Mouse (Mus musculus) hindbrain, postnatal 0 days (tissue): ENCODE data around the gene Llph. TPM values are rescaled to one million over a fixed set of nuclear protein-coding genes. Genes with fewer than 3 reads are reported as not detected.

Experiments used
- ATAC-seq: fragments of 200-750 bp; cut with Nextera tagmentation; 2 replicates; pipeline ENCODE4 v1.8.0; 2017; ENCODE audit warnings: mild to moderate bottlenecking, moderate TSS enrichment, moderate library complexity
- DNase-seq: peaks from one replicate; pipeline ENCODE4 v3.0.0-alpha.2; 2015; ENCODE audit warnings: low spot score
- H3K27ac ChIP-seq: fragments of 300-500 bp; sonication (generic); 2 replicates; pipeline ENCODE4 v1.5.1; 2014; ENCODE audit warnings: mild to moderate bottlenecking
- H3K27me3 ChIP-seq: fragments of 300-500 bp; sonication (generic); 2 replicates; pipeline ENCODE4 v1.6.1; 2014; ENCODE audit warnings: low read length, mixed read lengths; ENCODE audit not compliant: insufficient read depth
- H3K36me3 ChIP-seq: fragments of 300-500 bp; sonication (generic); 2 replicates; pipeline ENCODE4 v1.6.1; 2014; ENCODE audit warnings: low read length, mixed read lengths; ENCODE audit not compliant: insufficient read depth
- H3K4me1 ChIP-seq: fragments of 300-500 bp; sonication (generic); 2 replicates; pipeline ENCODE4 v1.6.1; 2014; ENCODE audit warnings: antibody characterized with exemption, low read length, mixed read lengths; ENCODE audit not compliant: insufficient read depth
- H3K4me2 ChIP-seq: fragments of 300-500 bp; sonication (generic); 2 replicates; pipeline ENCODE4 v1.6.1; 2014; ENCODE audit warnings: low read depth, mild to moderate bottlenecking, low read length, moderate library complexity, mixed read lengths
- H3K4me3 ChIP-seq: fragments of 300-500 bp; sonication (generic); 2 replicates; pipeline ENCODE4 v1.5.1; 2014; ENCODE audit warnings: low read length
- H3K9ac ChIP-seq: fragments of 300-500 bp; sonication (generic); replicated peaks from 2 replicates; pipeline ENCODE4 v1.6.1; 2014; ENCODE audit warnings: mild to moderate bottlenecking, low read length, moderate library complexity, mixed read lengths
- H3K9me3 ChIP-seq: fragments of 300-500 bp; sonication (generic); 2 replicates; pipeline ENCODE4 v1.6.1; 2016; ENCODE audit warnings: low read length, mixed read lengths
- CTCF ChIP-seq: IDR thresholded peaks from 2 replicates; pipeline ENCODE4 v1.5.1; 2016; ENCODE audit warnings: antibody characterized with exemption, control low read depth, low read depth
- WGBS: fragments of 180-500 bp; shearing (Covaris S2); extraction: QIAGEN DNeasy Blood & Tissue Kit; methylation state at CpG from one replicate; pipeline ENCODE4 v1.1.7; 2014; 5-methylcytosine and 5-hydroxymethylcytosine counted together
- polyA plus RNA-seq: library from polyadenylated mRNA; unstranded; fragments of >200 nt; fragmentation: Nextera tagmentation; extraction: Ambion mirVana; gene quantifications from 2 replicates; pipeline ENCODE4 v1.2.1, GENCODE M21; 2015
- total RNA-seq: library from RNA; depleted of rRNA; stranded (reverse); fragments of >200 nt; gene quantifications from 2 replicates; pipeline ENCODE4 v1.2.3, GENCODE M21; 2014

Gene Llph
- total and polyA plus RNA-seq, 2 experiments from 2014 or later = 4.1 to 43.3 TPM

GRCm38 (mm10) chr10:120257231-120257630 is 30.4 kb downstream of the Llph start:
- WGBS = 22% methylated on average over 11 of the region's 11 CpGs
- 0 out of 2 replicates have a peak, but pooled peaks have one; percentile 56 for ATAC-seq
- Histone ChIP-seq H3K9ac (no peak overlapping the region), H3K9me3 (no peaks in the 10 kb centered on the region), H3K27me3 (no peaks in the 10 kb centered on the region), H3K4me1 (no peaks in the 10 kb centered on the region), H3K27ac (no peak overlapping the region), H3K4me2 (no peak overlapping the region), H3K4me3 (no peak overlapping the region), H3K36me3 (no peaks in the 10 kb centered on the region)
- TF ChIP-seq CTCF = peak; percentile 79
- peak; percentile 91 for DNase-seq

GRCm38 (mm10) chr10:120267790-120268189 is 40.9 kb downstream of the Llph start:
- Histone ChIP-seq H3K4me3 (no peak overlapping the region), H3K4me2 (no peak overlapping the region), H3K9ac (no peak overlapping the region), H3K9me3 (no peaks in the 10 kb centered on the region), H3K27ac (no peak overlapping the region), H3K4me1 (peaks cover 8% of the 10 kb centered on the region; the same call in 1 of the 2 replicates), H3K36me3 (no peaks in the 10 kb centered on the region), H3K27me3 (no peaks in the 10 kb centered on the region)
- DNase-seq (no peak), ATAC-seq (no peak)
- TF ChIP-seq CTCF = no peak
- 73% methylated on average over 12 of the region's 12 CpGs for WGBS

- H3K36me3 ChIP-seq = no peaks in the 10 kb centered on the region
- WGBS = 89% methylated on average over 13 of the region's 13 CpGs
- H3K9ac ChIP-seq = no peak overlapping the region
- no peak overlapping the region for H3K4me3 ChIP-seq
- H3K4me2 ChIP-seq = no peak overlapping the region
- no peak overlapping the region for H3K27ac ChIP-seq
- no peaks in the 10 kb centered on the region for H3K9me3 ChIP-seq
- DNase-seq = no peak
- no peak for ATAC-seq
- peak; percentile 14; the same call in 1 of the 2 replicates for TF ChIP-seq CTCF
- no peaks in the 10 kb centered on the region for H3K27me3 ChIP-seq
- H3K4me1 ChIP-seq = peaks cover 8% of the 10 kb centered on the region; the same call in 1 of the 2 replicates
Observed at GRCm38 (mm10) chr10:120269946-120270345, 43.1 kb downstream of the Llph start.

GRCm38 (mm10) chr10:120270777-120271176 is 43.9 kb downstream of the Llph start:
- H3K9me3 ChIP-seq = no peaks in the 10 kb centered on the region
- no peak overlapping the region for H3K9ac ChIP-seq
- 80% methylated on average over 4 of the region's 4 CpGs for WGBS
- ATAC-seq (no peak), DNase-seq (peak; percentile 63)
- H3K36me3 ChIP-seq = no peaks in the 10 kb centered on the region
- H3K4me3 ChIP-seq = no peak overlapping the region
- no peak overlapping the region for H3K27ac ChIP-seq
- H3K4me2 ChIP-seq = no peak overlapping the region
- no peaks in the 10 kb centered on the region for H3K27me3 ChIP-seq
- peak; percentile 79 for TF ChIP-seq CTCF
- H3K4me1 ChIP-seq = peaks cover 8% of the 10 kb centered on the region; the same call in 1 of the 2 replicates

- Histone ChIP-seq H3K4me1 (peaks cover 8% of the 10 kb centered on the region; the same call in 1 of the 2 replicates), H3K9me3 (no peaks in the 10 kb centered on the region), H3K27me3 (no peaks in the 10 kb centered on the region), H3K36me3 (no peaks in the 10 kb centered on the region), H3K27ac (no peak overlapping the region), H3K9ac (no peak overlapping the region), H3K4me3 (no peak overlapping the region), H3K4me2 (peak overlapping the region; percentile 64)
- WGBS = 74% methylated on average over 6 of the region's 6 CpGs
- DNase-seq (no peak), ATAC-seq (no peak)
- no peak for TF ChIP-seq CTCF
Observed at GRCm38 (mm10) chr10:120271318-120271717, 44.4 kb downstream of the Llph start.

GRCm38 (mm10) chr10:120271879-120272269 is 45.0 kb downstream of the Llph start:
- Histone ChIP-seq H3K4me2 (peak overlapping the region; percentile 64), H3K9me3 (no peaks in the 10 kb centered on the region), H3K36me3 (no peaks in the 10 kb centered on the region), H3K27ac (no peak overlapping the region), H3K9ac (peak overlapping the region; percentile 37; the same call in 1 of the 2 replicates), H3K27me3 (no peaks in the 10 kb centered on the region), H3K4me1 (peaks cover 8% of the 10 kb centered on the region; the same call in 1 of the 2 replicates), H3K4me3 (peak overlapping the region; percentile 29)
- WGBS = 12% methylated on average over 10 of the region's 11 CpGs
- no peak for ATAC-seq
- no peak for TF ChIP-seq CTCF
- DNase-seq = no peak

GRCm38 (mm10) chr10:120272270-120272883 is 45.5 kb downstream of the Llph start:
- peaks cover 8% of the 10 kb centered on the region; the same call in 1 of the 2 replicates for H3K4me1 ChIP-seq
- H3K4me3 ChIP-seq = peak overlapping the region; percentile 29
- H3K4me2 ChIP-seq = peak overlapping the region; percentile 64
- no peaks in the 10 kb centered on the region for H3K9me3 ChIP-seq
- peak overlapping the region; percentile 37; the same call in 1 of the 2 replicates for H3K9ac ChIP-seq
- H3K27me3 ChIP-seq = no peaks in the 10 kb centered on the region
- WGBS = 7% methylated on average over 19 of the region's 19 CpGs
- DNase-seq (peak; percentile 55), ATAC-seq (0 out of 2 replicates have a peak, but pooled peaks have one; percentile 56)
- no peaks in the 10 kb centered on the region for H3K36me3 ChIP-seq
- H3K27ac ChIP-seq = no peak overlapping the region
- TF ChIP-seq CTCF = peak; percentile 9; the same call in 1 of the 2 replicates
